Mouse (Mus musculus) heart, embryonic 15.5 days (tissue): ENCODE data around the gene Srp68. TPM values are rescaled to one million over a fixed set of nuclear protein-coding genes. Genes with fewer than 3 reads are reported as not detected.

Experiments
- ATAC-seq: fragments of 200-750 bp; cut with Nextera tagmentation; replicated peaks from 2 replicates; pipeline ENCODE4 v1.8.0; 2017; ENCODE audit warnings: low read depth, moderate TSS enrichment; ENCODE audit not compliant: insufficient number of reproducible peaks, insufficient read depth, low FRiP score
- H3K27ac ChIP-seq: fragments of 300-500 bp; sonication (generic); 2 replicates; pipeline ENCODE4 v1.5.1; 2015; ENCODE audit warnings: mild to moderate bottlenecking, inconsistent platforms
- H3K27me3 ChIP-seq: fragments of 300-500 bp; sonication (generic); 2 replicates; pipeline ENCODE4 v1.6.1; 2015; ENCODE audit warnings: inconsistent platforms
- H3K36me3 ChIP-seq: fragments of 300-500 bp; sonication (generic); 2 replicates; pipeline ENCODE4 v1.6.1; 2015; ENCODE audit warnings: mild to moderate bottlenecking, inconsistent platforms
- H3K4me1 ChIP-seq: fragments of 300-500 bp; sonication (generic); replicated peaks from 2 replicates; pipeline ENCODE4 v1.6.1; 2015; ENCODE audit warnings: inconsistent platforms
- H3K4me2 ChIP-seq: fragments of 300-500 bp; sonication (generic); 2 replicates; pipeline ENCODE4 v1.6.1; 2015; ENCODE audit warnings: inconsistent platforms, mild to moderate bottlenecking, moderate library complexity
- H3K4me3 ChIP-seq: fragments of 300-500 bp; sonication (generic); 2 replicates; pipeline ENCODE4 v1.5.1; 2015; ENCODE audit warnings: mild to moderate bottlenecking, inconsistent platforms
- H3K9ac ChIP-seq: fragments of 300-500 bp; sonication (generic); 2 replicates; pipeline ENCODE4 v1.6.1; 2015; ENCODE audit warnings: mild to moderate bottlenecking, inconsistent platforms
- H3K9me3 ChIP-seq: fragments of 300-500 bp; sonication (generic); replicated peaks from 2 replicates; pipeline ENCODE4 v1.6.1; 2016; ENCODE audit warnings: inconsistent platforms
- WGBS: fragments of 180-500 bp; shearing (Covaris S2); methylation state at CpG from one replicate; pipeline ENCODE4 v1.1.7; 2015; ENCODE audit warnings: mixed read lengths; 5-methylcytosine and 5-hydroxymethylcytosine counted together
- polyA plus RNA-seq: library from polyadenylated mRNA; unstranded; fragments of >200 nt; fragmentation: Nextera tagmentation; extraction: Ambion mirVana; gene quantifications from 2 replicates; pipeline ENCODE4 v1.2.1, GENCODE M21; 2015

Srp68 gene
- 57.2 and 74.0 TPM in 2 replicates for polyA plus RNA-seq

DNA sequence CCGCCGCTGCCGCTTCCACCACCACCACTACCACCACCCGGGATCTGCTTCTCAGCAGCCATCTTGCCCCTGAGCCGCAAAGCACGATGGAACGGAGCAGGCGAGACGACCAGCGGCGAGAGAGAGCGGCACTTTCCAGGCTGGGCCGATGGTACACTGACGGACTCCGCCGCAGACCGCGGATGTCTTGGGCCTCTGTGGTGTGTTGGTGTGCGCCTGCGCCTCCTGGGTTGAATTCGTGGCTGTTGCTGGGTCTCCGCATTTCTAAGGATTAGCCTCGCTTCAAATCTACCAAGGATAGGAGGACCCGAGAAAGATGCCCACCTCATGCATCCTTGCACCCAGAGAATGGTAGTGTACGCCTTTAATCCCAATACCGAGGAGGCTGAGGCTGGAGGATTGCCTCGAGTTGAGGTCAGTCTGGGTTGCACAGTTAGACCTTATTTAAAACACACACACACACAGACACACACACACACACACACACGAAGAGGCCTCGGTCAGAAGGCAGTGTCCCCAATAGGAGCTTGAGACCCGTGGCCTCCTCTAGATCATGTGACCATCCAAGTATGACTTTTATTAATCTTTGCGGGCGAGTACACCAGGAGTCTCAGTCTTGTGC, at the start of gene Srp68:
Gene Srp68, minus strand, starts transcription at position 173 of the 622 bp plus-strand sequence.
- H3K27ac ChIP-seq: peak within 1 kb of the TSS; percentile 83
- H3K4me1 ChIP-seq: peaks cover 24% of the 10 kb centered on the region
- peak within 1 kb of the TSS; percentile 87 for H3K4me3 ChIP-seq
- no peaks in the 10 kb centered on the region for H3K9me3 ChIP-seq
- peak within 1 kb of the TSS; percentile 83 for H3K9ac ChIP-seq
- WGBS: 4% methylated on average over 32 of the region's 32 CpGs
- H3K36me3 ChIP-seq: peaks cover 17% of the 10 kb centered on the region
- no peaks in the 10 kb centered on the region for H3K27me3 ChIP-seq
- H3K4me2 ChIP-seq: peak within 1 kb of the TSS; percentile 75
- peak; percentile 99 for ATAC-seq

DNA sequence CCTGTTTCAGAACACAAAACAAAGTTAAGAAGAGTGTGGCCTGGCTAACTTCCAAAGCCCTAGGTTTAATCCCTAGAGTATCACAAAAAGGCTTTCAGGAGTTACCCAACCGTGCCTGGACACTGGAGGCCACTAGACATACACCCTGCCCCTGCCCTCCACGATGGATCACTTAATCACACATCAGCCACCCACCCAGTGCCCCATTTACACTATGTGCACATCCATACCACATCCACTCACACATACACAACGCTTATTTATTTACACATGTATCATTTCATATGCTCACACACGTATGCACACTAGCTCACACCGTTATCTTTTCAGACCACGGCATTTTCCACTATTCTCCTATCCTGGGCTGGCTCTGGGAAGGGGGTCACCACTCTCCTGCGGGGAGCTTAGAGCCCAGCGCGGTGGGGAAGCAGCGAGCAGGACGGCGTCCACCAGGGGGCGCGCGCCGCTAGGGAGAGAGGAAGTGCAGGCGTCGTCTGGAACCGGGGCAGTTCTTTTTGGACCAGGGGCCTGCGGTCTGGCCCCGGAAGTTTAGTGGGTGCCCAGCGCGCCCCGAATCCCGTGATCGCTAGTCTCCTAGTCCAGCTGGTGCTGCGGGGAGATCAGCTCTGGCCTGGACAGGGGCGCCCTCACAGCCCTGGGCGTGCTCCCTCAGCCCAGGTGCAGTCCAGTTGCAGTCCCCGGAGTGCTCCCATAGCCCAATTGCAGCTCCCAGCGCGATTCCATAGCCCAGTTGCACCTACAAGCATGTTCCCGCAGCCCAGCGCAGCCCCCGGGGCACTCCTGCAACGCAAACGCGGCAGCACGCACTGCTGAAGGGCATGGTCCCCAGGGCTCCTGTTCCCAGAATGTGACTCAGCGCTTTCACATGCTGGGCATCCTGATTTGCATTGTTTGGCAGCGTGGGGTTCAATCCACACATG, 45.0 kb upstream of the Srp68 start:
- Histone ChIP-seq H3K4me3 (peak overlapping the region; percentile 56), H3K27ac (no peak overlapping the region), H3K4me1 (peaks cover 9% of the 10 kb centered on the region), H3K4me2 (peak overlapping the region; percentile 99), H3K9ac (peak overlapping the region; percentile 71), H3K27me3 (peaks cover 9% of the 10 kb centered on the region), H3K9me3 (no peaks in the 10 kb centered on the region), H3K36me3 (no peaks in the 10 kb centered on the region)
- 2% methylated on average over 41 of the region's 41 CpGs for WGBS
- ATAC-seq: peak; percentile 69

DNA sequence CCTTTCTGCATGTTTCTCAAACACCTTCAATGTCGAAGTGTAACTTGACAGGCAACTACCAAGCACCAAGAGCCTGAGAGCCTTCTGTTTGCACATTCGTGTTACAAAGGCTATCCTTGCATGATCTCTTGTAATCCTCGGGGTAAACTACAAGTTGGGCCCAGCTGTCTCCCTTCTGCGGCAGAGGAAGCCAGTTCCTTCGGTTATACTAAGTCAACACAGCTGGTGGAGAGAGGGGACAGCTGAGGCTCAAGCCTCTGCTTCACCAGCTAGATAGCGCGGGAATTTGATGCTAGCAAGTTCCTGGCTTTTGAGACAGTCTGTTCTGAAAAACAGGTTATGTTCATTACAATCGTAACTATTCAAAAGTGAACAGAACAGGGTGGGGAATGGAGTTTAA, 38.3 kb upstream of the Srp68 start:
- Histone ChIP-seq H3K4me1 (no peaks in the 10 kb centered on the region), H3K4me3 (no peak overlapping the region), H3K36me3 (no peaks in the 10 kb centered on the region), H3K27me3 (peaks cover 2% of the 10 kb centered on the region), H3K4me2 (no peak overlapping the region), H3K9ac (no peak overlapping the region), H3K27ac (no peak overlapping the region), H3K9me3 (no peaks in the 10 kb centered on the region)
- no peak for ATAC-seq
- WGBS: 45% methylated on average over 8 of the region's 8 CpGs

DNA sequence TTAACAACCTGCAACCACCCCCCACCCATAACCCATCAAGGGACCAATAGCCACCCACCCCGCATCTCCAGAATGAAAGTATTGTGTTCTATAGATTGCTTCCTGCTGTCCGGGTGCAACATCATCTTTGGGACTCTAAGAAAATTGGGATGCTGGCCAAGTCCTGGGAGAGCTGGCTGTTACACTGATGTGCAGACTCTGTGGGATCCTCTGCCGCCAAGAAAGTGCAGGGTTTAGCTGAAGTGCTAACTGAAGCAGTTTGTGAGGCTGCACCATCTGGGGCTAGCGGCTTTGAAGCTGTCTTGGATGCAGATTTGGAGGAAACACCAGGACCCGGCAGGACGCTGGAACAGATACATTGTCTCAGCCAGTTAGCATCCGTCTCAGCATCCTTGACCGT, 37.2 kb upstream of the Srp68 start:
- H3K27me3 ChIP-seq: peaks cover 2% of the 10 kb centered on the region; the same call in 1 of the 2 replicates
- no peaks in the 10 kb centered on the region for H3K36me3 ChIP-seq
- H3K9me3 ChIP-seq: no peaks in the 10 kb centered on the region
- H3K4me2 ChIP-seq: no peak overlapping the region
- H3K9ac ChIP-seq: no peak overlapping the region
- no peak overlapping the region for H3K27ac ChIP-seq
- no peak overlapping the region for H3K4me3 ChIP-seq
- no peaks in the 10 kb centered on the region for H3K4me1 ChIP-seq
- 33% methylated on average over 8 of the region's 8 CpGs for WGBS
- ATAC-seq: no peak

DNA sequence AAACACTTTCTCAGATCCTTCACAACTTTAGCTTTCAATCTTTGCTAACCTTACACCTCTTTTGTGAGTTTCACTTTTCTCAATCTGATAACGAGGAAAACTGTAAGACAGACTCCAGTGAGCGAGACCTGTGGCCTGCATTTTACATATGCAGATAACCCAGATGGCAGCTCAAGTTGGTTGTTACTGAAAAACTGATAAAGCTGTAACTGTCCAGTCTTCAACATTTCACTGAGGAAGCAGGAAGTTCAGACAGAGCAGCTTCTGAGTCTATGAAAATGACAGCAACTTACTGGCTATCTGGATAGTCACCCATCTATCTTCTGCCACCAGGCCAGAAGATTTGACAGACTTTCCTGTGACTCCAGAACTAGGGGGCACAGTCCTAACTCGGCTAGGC, 35.6 kb upstream of the Srp68 start:
- no peak for ATAC-seq

DNA sequence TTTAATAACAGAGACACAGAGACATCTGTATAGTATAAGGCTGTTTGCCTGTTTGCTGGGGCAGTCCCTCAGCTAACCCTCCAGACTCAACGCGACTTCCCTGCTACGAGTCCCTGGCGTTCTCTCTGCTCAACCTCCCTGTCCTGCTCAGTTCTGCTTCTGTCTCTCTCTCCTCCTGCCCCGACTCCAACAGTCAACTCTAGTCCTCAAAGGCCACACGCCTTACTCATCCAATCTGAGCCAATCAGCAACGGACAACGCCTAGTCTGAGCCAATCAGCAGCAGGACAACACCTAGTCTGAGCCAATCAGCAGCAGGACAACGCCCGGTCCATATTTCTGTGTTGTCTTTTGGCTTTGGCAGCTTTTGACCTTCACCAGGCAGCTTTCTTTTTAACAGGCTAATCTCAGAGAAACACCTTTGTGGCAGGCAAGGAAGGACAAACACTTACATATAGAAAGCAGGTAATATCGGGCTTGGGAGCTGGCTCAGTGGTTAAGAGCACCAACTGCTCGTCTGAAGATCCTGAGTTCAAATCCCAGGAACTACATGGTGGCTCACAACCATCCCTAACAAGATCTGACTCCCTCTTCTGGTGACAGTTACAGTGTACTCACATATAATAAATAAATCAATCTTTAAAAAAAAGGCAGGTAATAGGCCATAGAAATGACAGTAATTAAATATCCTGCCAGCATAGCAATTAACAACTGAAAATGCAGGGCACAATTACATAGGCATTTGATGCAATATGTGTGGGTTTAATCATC, 33.9 kb upstream of the Srp68 start:
- Histone ChIP-seq H3K27ac (no peak overlapping the region), H3K27me3 (no peaks in the 10 kb centered on the region), H3K4me3 (no peak overlapping the region), H3K4me2 (no peak overlapping the region), H3K9me3 (no peaks in the 10 kb centered on the region), H3K4me1 (peaks cover 6% of the 10 kb centered on the region), H3K36me3 (peaks cover 24% of the 10 kb centered on the region), H3K9ac (no peak overlapping the region)
- WGBS: 89% methylated on average over 12 of the region's 12 CpGs
- no peak for ATAC-seq

More for the DNA sequence above, 35.6 kb upstream of the Srp68 start:
- no peak overlapping the region for H3K4me3 ChIP-seq
- no peaks in the 10 kb centered on the region for H3K27me3 ChIP-seq
- H3K4me2 ChIP-seq: no peak overlapping the region
- WGBS: 60% methylated on average over 3 of the region's 3 CpGs
- no peak overlapping the region for H3K9ac ChIP-seq
- H3K36me3 ChIP-seq: peaks cover 7% of the 10 kb centered on the region
- no peaks in the 10 kb centered on the region for H3K9me3 ChIP-seq
- H3K27ac ChIP-seq: no peak overlapping the region
- H3K4me1 ChIP-seq: peaks cover 6% of the 10 kb centered on the region

DNA sequence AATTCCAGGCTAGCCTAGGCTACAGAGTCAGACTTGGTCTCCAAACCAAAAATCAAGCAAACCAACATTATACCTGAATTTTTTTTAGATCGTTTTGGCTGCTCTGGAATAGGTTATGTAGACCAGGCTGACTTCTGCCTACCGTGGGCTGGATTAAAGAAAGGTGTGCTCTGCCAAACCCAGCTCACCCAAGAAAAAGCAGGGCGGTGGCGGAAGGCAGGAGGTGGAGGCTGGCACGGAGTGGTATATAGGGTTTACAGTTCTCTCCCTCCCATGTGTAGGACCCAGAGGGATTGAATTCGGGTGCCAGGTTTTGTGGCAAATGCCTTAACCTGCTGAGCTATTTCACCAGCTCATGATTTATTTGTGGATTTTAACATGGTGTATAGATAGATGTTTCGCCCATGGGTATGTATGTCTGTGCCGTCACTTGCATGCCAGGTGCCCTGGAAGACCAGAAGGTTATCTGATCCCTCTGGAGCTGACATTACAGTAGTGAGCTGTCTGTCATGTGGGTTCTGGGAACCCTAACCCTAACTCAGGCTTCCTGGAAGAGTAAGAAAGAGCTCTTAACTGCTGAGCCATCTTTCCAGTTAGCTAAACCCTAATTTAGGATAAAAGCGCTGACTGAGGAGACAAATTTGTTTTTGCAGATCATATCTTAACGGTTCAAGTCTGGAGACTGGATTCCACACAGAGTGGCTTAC, 33.2 kb upstream of the Srp68 start, which contains the start of gene Exoc7:
Gene Exoc7, minus strand, starts transcription at position 215 of the 707 bp plus-strand sequence.
- 77% methylated on average over 10 of the region's 10 CpGs for WGBS
- Histone ChIP-seq H3K27ac (peak within 1 kb of the TSS; percentile 64), H3K9ac (peak within 1 kb of the TSS; percentile 77), H3K9me3 (no peaks in the 10 kb centered on the region), H3K4me2 (peak within 1 kb of the TSS; percentile 87), H3K4me3 (peak within 1 kb of the TSS; percentile 75), H3K4me1 (peaks cover 6% of the 10 kb centered on the region), H3K27me3 (no peaks in the 10 kb centered on the region), H3K36me3 (peaks cover 31% of the 10 kb centered on the region)
- ATAC-seq: no peak

DNA sequence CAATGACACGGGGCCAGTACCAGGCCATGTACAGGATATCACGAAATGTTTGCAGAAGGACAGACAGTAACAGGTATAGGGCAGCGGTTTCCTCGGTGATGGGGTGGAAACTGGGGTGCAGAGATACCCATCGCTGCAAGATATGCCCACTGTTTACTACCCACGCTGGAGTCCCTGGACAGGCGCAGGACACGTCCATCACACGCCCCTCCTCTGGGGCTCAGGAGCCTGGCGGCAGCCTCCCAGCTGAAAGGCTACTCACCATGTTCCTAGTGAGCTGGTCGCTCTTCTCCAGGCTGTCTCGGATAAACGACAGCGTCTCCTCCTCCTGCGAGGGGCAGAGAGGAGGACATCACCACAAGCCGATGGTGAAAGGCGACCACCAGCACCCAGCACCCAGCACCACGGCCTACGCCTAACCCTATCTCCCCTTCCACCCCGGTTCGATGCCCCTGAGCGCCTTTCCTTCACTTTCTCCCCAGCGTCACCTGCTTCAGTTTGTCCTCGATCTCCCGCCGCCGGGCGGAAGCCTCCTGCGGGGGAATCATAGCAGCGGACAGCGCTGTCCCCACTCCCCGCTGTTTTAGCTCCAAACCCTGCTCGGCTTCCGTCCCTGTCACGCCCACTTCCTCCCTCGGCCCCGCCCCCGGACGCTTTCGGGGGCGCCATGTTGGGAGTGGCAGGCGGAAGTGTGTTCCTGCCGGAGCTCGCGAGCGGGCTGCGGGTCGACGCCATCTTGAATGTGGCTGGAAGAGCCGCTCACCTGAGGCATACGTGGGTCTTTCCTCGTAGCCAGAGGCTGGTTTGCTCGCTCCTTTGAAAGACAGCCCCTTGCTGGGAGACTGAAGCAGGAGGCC, 32.3 kb upstream of the Srp68 start:
- Histone ChIP-seq H3K27ac (peak overlapping the region; percentile 64), H3K9me3 (no peaks in the 10 kb centered on the region), H3K27me3 (no peaks in the 10 kb centered on the region), H3K9ac (peak overlapping the region; percentile 77), H3K4me3 (peak overlapping the region; percentile 75), H3K4me2 (peak overlapping the region; percentile 87), H3K4me1 (peaks cover 6% of the 10 kb centered on the region), H3K36me3 (peaks cover 39% of the 10 kb centered on the region)
- ATAC-seq: peak; percentile 94
- WGBS: 1% methylated on average over 53 of the region's 53 CpGs

DNA sequence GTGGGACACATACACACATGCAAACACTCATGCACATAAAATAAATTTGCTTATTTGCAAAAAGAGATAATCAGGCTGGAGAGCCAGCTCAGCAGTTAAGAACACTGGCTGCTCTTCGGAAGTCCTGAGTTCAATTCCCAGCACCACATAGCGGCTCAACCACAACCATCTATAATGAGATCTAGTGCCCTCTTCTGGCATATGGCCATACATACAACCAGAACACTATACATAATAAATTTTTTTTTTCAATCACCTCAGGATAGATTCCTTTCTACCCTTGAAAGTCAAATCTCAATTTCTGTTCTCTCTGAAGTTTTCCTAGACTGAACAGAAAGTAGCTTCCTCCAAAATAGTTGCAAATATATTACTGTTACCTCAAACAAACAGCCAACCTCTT, 31.4 kb upstream of the Srp68 start:
- peak overlapping the region; percentile 75 for H3K4me3 ChIP-seq
- H3K9ac ChIP-seq: 0 out of 2 replicates have a peak overlapping the region, but pooled peaks have one; percentile 77
- peaks cover 6% of the 10 kb centered on the region for H3K4me1 ChIP-seq
- H3K9me3 ChIP-seq: no peaks in the 10 kb centered on the region
- WGBS: 95% methylated on average over 2 of the region's 2 CpGs
- H3K27ac ChIP-seq: no peak overlapping the region
- no peak for ATAC-seq
- H3K36me3 ChIP-seq: peaks cover 48% of the 10 kb centered on the region
- H3K27me3 ChIP-seq: no peaks in the 10 kb centered on the region
- H3K4me2 ChIP-seq: peak overlapping the region; percentile 87

DNA sequence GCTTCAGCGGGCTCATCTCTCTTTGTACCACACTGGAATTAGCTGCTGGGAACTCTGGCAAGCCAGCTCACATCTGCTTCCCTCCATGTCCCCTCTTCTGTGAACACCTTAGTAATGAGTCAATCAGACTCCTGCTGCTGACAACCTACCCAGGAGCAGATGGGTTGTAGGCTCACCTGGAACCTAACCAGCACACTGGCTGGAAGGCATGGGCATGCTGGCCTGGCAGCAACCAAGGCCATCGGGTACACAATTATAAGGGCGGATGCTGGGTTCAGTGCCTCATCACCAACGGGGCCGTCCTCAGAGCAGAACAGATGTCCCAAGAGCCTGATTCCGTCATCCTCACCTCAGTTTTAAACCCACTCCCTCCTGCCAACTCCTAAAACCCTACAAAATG, 24.6 kb upstream of the Srp68 start:
- peaks cover 77% of the 10 kb centered on the region for H3K36me3 ChIP-seq
- no peak overlapping the region for H3K9ac ChIP-seq
- no peak overlapping the region for H3K4me2 ChIP-seq
- 92% methylated on average over 6 of the region's 6 CpGs for WGBS
- no peak overlapping the region for H3K27ac ChIP-seq
- no peaks in the 10 kb centered on the region for H3K4me1 ChIP-seq
- no peaks in the 10 kb centered on the region for H3K9me3 ChIP-seq
- ATAC-seq: no peak
- H3K27me3 ChIP-seq: no peaks in the 10 kb centered on the region
- no peak overlapping the region for H3K4me3 ChIP-seq
